Mouse (Mus musculus): Measurements from ENCODE around the gene Fxyd3. TPM values are rescaled to one million over a fixed set of nuclear protein-coding genes. Genes with fewer than 3 reads are reported as not detected.

Gene Fxyd3
- polyA plus RNA-seq, 1 experiment from 2014 or later, result 2.0 TPM

DNA sequence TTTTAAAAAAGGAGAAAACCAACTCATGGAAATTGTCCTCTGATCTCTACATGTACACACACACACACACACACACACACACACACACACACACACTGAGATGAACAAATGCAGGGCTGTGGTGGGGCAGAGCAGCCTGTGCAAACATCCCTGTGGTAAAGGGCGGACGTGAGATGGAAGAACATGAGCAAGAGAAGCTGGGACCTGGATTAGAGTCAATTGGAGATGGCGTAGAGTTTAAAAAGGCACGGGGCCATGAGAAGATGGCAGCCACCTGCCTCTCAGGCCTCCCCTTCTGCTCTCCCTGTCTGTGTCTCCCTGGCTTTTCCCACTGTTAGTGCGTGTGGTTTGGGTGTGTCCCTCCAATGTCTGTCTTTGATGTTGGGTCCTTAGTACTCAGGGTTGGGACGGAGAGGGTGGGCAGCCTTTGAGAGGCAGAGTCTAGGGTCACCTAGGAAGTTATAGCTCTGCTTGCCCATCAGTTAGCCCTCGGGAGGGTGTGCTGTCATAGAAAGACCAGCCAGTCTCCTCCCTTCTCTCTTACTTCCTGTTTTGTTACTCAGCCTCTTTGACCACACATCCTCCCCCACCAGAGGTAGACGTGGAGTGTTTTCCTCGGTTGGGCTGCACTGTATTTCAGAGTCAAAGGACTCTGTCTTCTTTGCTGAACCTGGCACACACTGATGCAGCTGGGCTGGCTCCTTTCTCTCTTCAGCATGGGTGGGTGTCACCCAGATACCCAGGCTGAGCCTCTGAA is 42.9 kb downstream of the Fxyd3 start:
- no peaks in the 10 kb centered on the region for H3K36me3 ChIP-seq
- H3K9me3 ChIP-seq, result no peaks in the 10 kb centered on the region
- H3K4me1 ChIP-seq, result no peaks in the 10 kb centered on the region
- no peak overlapping the region for H3K4me3 ChIP-seq
- no peak for DNase-seq (ENCODE audit: low spot score)
- WGBS, result 53% methylated on average over 9 of the region's 9 CpGs
- H3K27ac ChIP-seq, result no peak overlapping the region
- H3K27me3 ChIP-seq (ENCODE audit: insufficient read depth, poor library complexity, severe bottlenecking), result no peaks in the 10 kb centered on the region

DNA sequence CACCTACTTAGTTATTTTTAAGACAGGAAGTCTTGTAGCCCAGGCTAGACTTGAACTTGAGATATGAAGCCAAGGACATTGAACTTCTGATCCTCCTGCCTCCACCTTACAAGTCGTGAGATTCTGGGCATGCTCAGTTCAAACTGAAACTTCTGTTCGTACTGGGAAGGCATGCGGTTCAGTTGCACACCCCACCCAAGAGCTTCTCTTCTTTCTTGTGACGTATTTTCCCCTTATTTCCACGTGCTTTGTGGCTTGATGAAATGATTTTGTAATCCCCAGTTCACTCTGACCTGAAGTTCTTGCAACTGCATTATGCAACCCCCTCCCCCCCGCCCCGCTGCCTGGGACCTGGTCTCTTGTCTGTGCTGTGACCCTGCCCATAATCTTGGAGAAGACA is 44.8 kb downstream of the Fxyd3 start:
- DNase-seq (ENCODE audit: low spot score), result no peak
- no peaks in the 10 kb centered on the region for H3K27me3 ChIP-seq (ENCODE audit: insufficient read depth, poor library complexity, severe bottlenecking)
- no peak overlapping the region for H3K27ac ChIP-seq
- no peaks in the 10 kb centered on the region for H3K4me1 ChIP-seq
- no peaks in the 10 kb centered on the region for H3K9me3 ChIP-seq
- 74% methylated on average over 7 of the region's 7 CpGs for WGBS
- H3K4me3 ChIP-seq, result no peak overlapping the region
- no peaks in the 10 kb centered on the region for H3K36me3 ChIP-seq

DNA sequence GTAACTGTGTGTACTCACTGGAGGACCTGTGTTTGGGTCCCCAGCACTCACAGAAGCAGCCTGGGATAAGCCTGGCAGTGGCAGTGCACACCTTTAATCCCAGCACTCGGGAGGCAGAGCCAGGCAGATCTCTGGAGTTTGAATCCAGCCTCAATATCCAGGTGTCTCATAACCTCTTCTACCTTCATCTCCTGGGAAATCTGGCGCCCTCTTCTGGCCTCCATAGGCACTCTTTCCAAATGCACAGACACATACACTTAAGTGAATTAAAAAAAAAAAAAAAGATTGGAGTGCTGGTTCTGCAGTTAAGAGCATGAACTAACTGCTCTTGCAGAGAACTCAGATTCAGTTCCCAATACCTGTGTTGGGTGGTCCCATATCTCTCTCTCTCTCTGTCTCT is 45.8 kb downstream of the Fxyd3 start:
- no peaks in the 10 kb centered on the region for H3K36me3 ChIP-seq
- no peaks in the 10 kb centered on the region for H3K27me3 ChIP-seq (ENCODE audit: insufficient read depth, poor library complexity, severe bottlenecking)
- 46% methylated on average over 2 of the region's 2 CpGs for WGBS
- no peaks in the 10 kb centered on the region for H3K4me1 ChIP-seq
- no peak overlapping the region for H3K4me3 ChIP-seq
- H3K9me3 ChIP-seq, result no peaks in the 10 kb centered on the region
- H3K27ac ChIP-seq, result no peak overlapping the region
- DNase-seq (ENCODE audit: low spot score), result no peak

DNA sequence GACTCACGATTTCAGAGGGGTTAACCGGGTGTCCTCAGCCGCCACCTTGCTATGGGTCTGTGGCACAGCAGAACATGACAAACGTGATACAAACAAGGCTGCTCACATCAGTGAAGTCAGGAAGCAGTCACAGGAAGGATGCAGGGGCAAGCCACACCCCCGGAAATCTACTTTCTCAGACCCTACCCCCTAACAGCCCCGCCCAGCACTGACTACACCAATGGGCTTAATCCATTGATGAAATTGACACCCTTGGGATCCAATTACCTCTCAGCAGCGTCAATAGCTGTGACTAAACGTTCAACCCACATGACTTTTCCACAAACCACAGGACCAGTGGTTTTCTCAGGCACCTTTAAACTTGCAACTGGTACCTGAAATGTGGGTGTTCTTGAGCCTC is 47.9 kb downstream of the Fxyd3 start:
- DNase-seq (ENCODE audit: low spot score), result no peak
- WGBS, result 70% methylated on average over 8 of the region's 8 CpGs
- Histone ChIP-seq H3K4me1 (no peaks in the 10 kb centered on the region), H3K27me3 (ENCODE audit: insufficient read depth, poor library complexity, severe bottlenecking) (no peaks in the 10 kb centered on the region), H3K27ac (no peak overlapping the region), H3K4me3 (no peak overlapping the region), H3K36me3 (no peaks in the 10 kb centered on the region), H3K9me3 (no peaks in the 10 kb centered on the region)

Small RNA genes within 50 kb of the gene (microRNA-seq; reads per million reads assigned to microRNA genes)
- gene Mir7050, result not detected

Other genes with a start within 250 kb of the Fxyd3 start
- 0.10 and 0.17 TPM in 2 replicates for gene Ffar3, start 220.5 kb downstream of the Fxyd3 start, polyA plus RNA-seq (2016; fragmentation: Nextera tagmentation; extraction: Ambion mirVana)
- not detected in 2 replicates for gene Ffar1, start 215.1 kb downstream of the Fxyd3 start, polyA plus RNA-seq (2016; fragmentation: Nextera tagmentation; extraction: Ambion mirVana)
- not detected in 2 replicates for gene Cd22, start 196.4 kb downstream of the Fxyd3 start, polyA plus RNA-seq (2016; fragmentation: Nextera tagmentation; extraction: Ambion mirVana)
- gene Mag, start 161.8 kb downstream of the Fxyd3 start, polyA plus RNA-seq (2016; fragmentation: Nextera tagmentation; extraction: Ambion mirVana), result 0.30 and 0.38 TPM in 2 replicates
- not detected in 2 replicates for gene Hamp2, start 152.0 kb downstream of the Fxyd3 start, polyA plus RNA-seq (2016; fragmentation: Nextera tagmentation; extraction: Ambion mirVana)
- not detected in 2 replicates for gene Hamp, start 132.7 kb downstream of the Fxyd3 start, polyA plus RNA-seq (2016; fragmentation: Nextera tagmentation; extraction: Ambion mirVana)
- 15.0 and 26.9 TPM in 2 replicates for gene Usf2, start 119.9 kb downstream of the Fxyd3 start, polyA plus RNA-seq (2016; fragmentation: Nextera tagmentation; extraction: Ambion mirVana)
- gene Lsr, start 103.2 kb downstream of the Fxyd3 start, polyA plus RNA-seq (2016; fragmentation: Nextera tagmentation; extraction: Ambion mirVana), result 16.6 and 40.3 TPM in 2 replicates
- 1.2 and 2.5 TPM in 2 replicates for gene Fam187b, start 102.9 kb downstream of the Fxyd3 start, polyA plus RNA-seq (2016; fragmentation: Nextera tagmentation; extraction: Ambion mirVana)
- 24.3 and 26.4 TPM in 2 replicates for gene Fxyd5, start 34.2 kb downstream of the Fxyd3 start, polyA plus RNA-seq (2016; fragmentation: Nextera tagmentation; extraction: Ambion mirVana)
- 0.22 and 1.5 TPM in 2 replicates for gene Fxyd7, start 25.2 kb downstream of the Fxyd3 start, polyA plus RNA-seq (2016; fragmentation: Nextera tagmentation; extraction: Ambion mirVana)
- gene Fxyd1, start 19.5 kb downstream of the Fxyd3 start, polyA plus RNA-seq (2016; fragmentation: Nextera tagmentation; extraction: Ambion mirVana), result 167 and 365 TPM in 2 replicates
- gene Lgi4, start 17.4 kb downstream of the Fxyd3 start, polyA plus RNA-seq (2016; fragmentation: Nextera tagmentation; extraction: Ambion mirVana), result 0.27 and 0.41 TPM in 2 replicates
- gene Hpn, start 38.6 kb upstream of the Fxyd3 start, polyA plus RNA-seq (2016; fragmentation: Nextera tagmentation; extraction: Ambion mirVana), result 3.6 and 15.0 TPM in 2 replicates
- gene Scn1b, start 50.3 kb upstream of the Fxyd3 start, polyA plus RNA-seq (2016; fragmentation: Nextera tagmentation; extraction: Ambion mirVana), result 3.9 and 4.3 TPM in 2 replicates
- gene Gramd1a, start 79.2 kb upstream of the Fxyd3 start, polyA plus RNA-seq (2016; fragmentation: Nextera tagmentation; extraction: Ambion mirVana), result 58.1 and 70.9 TPM in 2 replicates
- gene Scgb2b2, start 213.8 kb upstream of the Fxyd3 start, polyA plus RNA-seq (2016; fragmentation: Nextera tagmentation; extraction: Ambion mirVana), result not detected in 2 replicates
- gene Scgb1b2, start 215.1 kb upstream of the Fxyd3 start, polyA plus RNA-seq (2016; fragmentation: Nextera tagmentation; extraction: Ambion mirVana), result not detected in 2 replicates

Data from heart, embryonic 10.5 days (tissue).